Mouse (Mus musculus): ENCODE results near the gene Rbfox2. TPM values are rescaled to one million over a fixed set of nuclear protein-coding genes. Genes with fewer than 3 reads are reported as not detected.
"Not testable (repeated sequence)": the region's sequence is repeated elsewhere in the genome, so short reads cannot be mapped to it uniquely, and the experiment has no call there.

Gene Rbfox2
- total RNA-seq, 2 experiments from 2014 or later, result 41.0 to 48.5 TPM

DNA sequence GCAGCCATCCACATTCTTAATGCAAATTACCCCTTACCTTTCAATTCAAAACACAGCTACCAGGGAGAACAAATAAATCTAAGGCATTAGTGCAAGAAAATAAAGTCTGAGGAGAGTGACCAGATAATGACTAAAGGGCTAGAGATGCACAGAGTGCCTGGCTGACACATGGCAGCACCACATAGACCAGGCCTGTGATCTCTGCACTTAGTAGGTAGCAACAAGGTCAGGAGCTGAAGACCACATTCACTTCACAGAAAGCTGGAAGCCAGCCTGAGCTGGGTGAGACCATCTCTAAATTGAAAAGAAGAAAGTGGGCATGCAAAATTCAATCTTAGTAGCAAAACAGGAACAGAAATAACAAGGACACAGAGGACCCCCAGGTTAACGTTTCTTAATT, 30.5 kb downstream of the Rbfox2 start:
- DNase-seq (ENCODE audit: low spot score in 2 of 2), result no peak

DNA sequence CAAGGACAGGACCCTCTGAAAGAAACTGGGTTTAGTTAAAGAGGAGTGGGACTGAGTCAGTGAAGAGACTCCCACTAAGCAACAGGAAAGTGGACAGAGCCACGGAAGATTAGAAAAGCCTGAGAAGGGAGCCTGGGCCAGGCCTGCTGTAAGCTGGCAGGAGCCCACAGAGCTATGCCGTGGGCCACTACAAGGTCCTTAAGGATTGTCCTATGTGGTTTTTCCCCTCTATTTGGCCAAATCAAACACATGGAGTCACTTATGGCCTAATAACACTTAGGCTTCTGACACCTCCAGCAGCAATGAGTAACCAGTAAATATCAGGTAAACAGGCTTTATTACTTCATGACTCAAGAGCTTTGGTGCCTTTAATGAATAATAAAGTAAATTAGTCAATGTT, 31.2 kb downstream of the Rbfox2 start:
- no peak for DNase-seq (ENCODE audit: low spot score in 2 of 2)

DNA sequence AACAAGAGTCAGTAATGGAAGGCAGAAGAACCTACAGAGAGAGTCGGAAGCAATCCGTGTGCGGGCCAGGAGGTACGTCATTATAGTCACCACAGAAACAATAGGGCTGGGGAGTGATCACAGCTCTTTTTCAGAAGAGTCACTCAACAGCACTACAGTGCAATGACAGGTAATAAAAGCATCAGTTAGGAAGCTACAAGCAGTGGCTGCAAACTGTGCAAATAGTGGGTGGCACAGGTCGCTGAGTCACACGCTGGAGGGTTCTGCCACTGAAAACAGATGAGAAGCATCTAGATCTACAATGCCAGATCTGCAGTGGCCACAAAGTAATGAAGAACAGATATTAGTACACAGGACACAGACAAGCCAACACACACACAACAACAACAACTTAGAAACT, 32.9 kb downstream of the Rbfox2 start:
- no peak for DNase-seq (ENCODE audit: low spot score in 2 of 2)

DNA sequence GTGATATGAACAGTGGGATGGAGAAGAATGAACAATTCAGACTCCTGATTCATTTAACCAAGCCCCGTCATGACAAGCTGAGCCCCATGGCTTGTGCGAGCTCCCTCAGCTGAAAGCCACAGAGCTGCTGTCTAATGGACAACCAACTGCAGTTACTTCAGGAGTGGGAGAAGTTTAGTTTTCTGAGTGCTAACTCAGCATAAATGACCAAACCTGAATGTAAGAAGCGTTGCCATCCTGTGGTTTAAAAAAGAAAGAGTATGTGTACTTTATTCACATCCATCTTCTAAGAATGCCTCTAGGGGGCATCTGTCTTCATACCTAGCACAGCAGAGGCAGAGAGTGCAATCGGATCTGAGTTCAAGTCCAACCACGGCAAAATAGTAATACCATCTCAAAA, 35.5 kb downstream of the Rbfox2 start:
- DNase-seq (ENCODE audit: low spot score in 2 of 2), result no peak

DNA sequence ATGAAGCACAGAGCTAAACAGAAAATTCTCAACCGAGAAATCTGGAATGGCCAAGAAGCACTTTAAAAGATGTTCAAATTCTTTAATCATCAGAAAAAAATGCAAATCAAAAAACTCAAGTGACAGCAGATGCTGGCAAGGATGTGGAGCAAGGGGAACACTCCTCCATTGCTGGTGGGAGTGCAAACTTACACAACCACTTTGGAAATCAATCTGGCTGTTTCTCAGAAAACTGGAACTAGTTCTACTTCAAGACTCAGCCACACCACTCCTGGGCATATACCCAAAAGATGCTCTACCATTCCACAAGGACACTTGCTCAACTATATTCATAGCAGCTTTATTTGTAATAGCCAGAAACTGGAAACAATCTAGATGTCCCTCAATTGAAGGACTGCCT, 37.3 kb downstream of the Rbfox2 start:
- DNase-seq (ENCODE audit: low spot score in 2 of 2), result not testable (repeated sequence)

DNA sequence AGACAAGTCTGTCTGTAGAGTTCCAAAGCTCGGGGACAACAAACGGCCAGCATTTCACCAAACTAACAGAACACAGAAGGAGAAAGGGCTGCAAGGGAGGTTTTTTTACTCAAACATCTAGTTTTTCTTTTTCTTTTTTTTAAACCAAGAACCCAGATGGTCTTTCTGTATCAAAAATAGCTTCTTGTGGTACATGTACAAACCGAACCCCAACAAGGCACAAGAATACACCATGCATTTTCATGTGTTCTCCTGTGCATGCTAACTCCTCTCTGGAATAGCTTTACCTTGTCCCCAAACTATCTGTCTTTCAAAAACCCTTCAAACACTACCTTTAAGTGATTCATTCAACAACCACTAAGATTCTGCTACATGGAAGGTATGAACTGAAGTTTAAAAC, 38.4 kb downstream of the Rbfox2 start:
- no peak for DNase-seq (ENCODE audit: low spot score in 2 of 2)

DNA sequence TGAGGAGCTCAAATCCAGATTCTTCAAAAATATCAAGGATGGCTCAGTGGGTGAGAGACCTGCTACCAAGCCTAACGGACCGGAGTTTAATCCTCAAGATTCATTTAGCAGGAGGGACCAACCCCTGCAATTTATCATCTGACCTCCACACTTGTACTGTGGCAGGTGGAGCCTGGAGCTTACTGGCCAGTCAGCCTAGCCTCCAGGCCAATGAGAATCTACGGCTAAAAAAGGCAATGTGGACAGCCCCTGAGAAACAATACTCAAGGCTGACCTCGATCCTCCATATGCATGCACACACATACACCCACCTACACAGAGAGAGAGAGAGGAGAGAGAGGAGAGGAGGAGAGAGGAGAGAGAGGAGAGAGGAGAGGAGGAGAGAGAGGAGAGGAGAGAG, 41.5 kb downstream of the Rbfox2 start:
- DNase-seq (ENCODE audit: low spot score in 2 of 2), result no peak

DNA sequence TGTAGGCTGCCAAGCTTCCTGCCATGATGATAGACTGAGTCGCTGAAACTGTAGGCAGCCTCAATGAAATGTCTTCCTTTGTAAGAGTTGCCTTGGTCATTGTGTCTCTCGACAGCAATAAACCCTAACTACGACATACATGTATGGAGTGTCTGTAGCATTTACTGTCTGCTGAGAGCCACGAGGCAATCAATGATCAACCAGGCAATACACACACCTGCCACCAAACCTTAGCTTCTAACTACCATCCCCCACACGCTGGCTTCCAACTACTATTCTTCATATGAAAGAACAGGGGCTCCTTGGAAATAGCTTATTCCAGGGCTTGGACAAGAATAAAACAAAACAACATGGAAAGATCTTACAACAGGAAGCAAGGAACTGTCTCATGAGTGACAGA, 42.5 kb downstream of the Rbfox2 start:
- no peak for DNase-seq (ENCODE audit: low spot score in 2 of 2)

DNA sequence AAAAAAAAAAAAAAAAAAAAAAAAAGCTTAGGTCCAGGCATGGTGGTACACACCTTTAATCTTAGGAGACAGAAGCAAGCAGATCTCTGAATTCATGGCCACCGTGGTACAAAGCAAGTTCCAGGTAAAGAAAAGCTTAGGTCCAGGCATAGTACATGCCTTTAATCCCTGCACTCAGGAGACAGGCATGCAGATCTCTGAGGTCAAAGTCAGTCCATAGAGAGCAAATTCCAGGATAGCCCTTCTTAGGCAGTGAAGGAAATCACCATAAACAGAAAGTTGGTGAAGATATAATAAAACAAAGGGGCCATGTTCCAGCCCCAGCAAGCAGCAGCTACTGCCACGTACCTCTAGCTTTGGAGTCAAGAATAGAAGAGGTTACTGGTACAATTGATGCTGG, 44.0 kb downstream of the Rbfox2 start:
- no peak for DNase-seq (ENCODE audit: low spot score in 2 of 2)

DNA sequence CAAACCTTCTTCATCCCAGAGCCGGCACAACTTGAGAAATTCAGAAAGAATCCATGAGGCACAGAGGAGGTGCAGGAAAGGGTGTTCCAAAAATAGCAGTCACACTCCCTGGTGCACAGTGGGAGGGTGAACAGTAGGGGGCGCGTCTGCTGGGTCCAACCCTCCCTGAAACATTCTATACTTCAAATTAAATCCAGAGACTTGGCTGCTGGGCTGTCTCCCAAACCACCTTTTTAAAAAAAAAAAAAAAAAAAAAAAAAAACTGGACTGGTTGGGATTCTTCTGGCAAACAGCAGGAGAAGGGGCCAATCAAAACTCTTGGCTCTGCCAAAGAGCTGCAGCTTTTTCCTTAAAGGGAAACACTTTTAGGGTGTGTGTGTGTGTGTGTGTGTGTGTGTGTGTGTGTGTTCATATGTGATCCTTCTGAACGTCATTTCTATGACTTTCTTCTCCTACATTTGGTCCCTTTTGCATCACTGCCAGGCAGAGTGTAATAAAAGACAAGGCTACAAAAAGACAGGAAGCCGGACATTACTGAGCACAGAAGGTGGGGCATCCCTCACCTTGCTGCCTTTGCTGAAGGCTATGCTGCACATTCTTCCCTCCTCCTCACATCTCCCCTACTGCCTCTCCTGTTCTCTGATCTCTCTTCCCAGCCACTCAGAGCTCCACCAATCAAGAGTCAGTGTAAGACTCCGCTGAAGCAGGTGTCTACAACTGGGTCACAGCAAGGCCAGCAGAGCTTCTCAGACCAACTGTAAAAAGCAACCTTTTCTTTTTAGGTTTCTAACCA, 49.2 kb downstream of the Rbfox2 start:
- DNase-seq (ENCODE audit: low spot score in 2 of 2), result peak; percentile 39 to 60

DNA sequence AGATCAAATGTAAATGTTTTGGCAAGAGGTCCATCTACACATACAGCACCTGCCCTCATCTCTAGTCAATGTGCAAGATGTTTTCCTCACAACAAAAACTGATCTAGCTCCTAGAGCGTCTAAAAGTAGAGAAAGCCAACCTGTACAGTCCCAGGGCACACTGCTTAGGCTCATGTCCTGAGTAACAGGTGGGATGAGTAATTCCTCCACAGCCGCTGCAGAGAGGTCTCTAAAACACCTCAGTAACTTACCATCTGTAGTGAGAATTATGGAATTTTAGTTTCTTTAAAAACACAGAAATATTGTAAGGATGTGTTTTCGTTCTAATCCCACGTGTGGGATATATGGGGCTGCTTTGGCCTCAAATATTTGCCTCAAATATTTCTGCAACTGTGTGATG, 50.0 kb downstream of the Rbfox2 start:
- no peak for DNase-seq (ENCODE audit: low spot score in 2 of 2)

DNA sequence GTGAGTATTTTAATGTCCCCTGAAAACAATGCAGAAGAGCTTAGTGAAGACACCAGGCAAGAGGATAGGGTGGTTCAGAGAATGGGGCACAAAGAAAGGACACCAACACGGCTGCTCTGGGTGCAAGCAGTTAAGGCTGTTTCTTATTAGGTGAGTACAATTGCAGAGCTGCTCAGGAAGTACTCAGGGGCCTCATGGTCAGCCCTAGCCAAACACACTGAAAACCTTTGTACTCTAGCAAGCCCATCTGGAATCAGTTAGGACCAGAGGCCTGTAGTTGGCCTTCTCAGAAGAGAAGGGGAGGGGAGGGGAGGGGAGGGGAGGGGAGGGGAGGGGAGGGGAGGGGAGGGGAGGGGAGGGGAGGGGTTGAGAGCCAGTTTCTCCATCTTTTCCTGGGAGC, 52.2 kb downstream of the Rbfox2 start:
- no peak for DNase-seq (ENCODE audit: low spot score in 2 of 2)

DNA sequence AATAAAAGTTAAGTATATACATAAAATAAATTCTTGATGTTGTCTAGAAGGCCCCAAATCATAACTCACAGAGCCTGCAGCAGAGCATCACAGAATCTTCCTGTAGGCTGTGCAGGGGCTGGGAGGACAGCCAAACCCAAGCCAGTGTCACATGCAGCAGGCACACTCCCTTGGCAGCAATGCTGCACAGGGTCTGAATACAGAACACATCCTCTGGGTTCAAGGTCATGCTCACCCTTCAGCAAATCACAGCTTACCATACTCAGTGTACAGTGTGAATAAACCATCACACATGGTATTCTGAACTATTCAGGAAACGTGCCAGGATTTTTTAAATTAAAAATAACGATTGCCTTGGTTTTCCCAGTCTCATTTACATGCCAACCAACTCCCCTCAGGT, 52.7 kb downstream of the Rbfox2 start:
- DNase-seq (ENCODE audit: low spot score in 2 of 2), result no peak

DNA sequence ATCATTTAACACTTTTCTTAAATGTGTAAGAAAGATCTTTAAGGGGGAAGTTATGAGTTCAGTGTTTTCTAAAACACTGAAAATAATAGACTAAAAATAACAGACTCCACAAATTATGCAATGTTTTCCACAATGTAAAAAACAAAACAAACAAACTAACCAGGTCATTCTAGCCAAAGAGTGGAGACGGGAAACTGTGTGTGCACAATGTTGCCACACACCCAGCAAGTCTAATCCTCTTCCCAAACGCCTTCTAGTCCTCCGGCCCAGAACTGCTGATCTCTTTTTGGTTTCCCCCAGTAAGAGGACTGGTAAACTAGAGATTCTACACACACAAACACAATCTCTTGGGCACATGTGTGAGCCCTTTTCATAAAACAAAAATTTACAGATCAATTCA, 55.1 kb downstream of the Rbfox2 start:
- no peak for DNase-seq (ENCODE audit: low spot score in 2 of 2)

DNA sequence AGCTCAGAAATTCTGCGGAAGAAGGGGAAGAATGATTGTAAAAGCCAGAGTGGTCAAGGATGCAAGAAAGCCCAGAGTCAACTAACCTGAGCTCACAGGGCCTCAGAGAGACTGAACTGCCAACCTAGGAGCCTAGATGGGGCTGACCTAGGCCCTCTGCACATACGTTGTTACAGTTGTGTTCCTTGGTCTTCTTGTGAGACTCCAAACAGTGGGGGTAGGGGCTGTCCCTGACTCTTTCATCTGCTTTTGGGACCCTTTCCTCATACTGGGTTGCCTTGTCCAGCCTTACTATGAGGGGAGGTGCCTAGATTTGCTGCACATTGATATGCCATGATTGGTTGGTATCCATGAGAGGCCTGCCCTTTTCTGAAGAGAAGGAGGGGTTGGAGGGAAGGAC, 56.0 kb downstream of the Rbfox2 start:
- DNase-seq (ENCODE audit: low spot score in 2 of 2), result no peak

DNA sequence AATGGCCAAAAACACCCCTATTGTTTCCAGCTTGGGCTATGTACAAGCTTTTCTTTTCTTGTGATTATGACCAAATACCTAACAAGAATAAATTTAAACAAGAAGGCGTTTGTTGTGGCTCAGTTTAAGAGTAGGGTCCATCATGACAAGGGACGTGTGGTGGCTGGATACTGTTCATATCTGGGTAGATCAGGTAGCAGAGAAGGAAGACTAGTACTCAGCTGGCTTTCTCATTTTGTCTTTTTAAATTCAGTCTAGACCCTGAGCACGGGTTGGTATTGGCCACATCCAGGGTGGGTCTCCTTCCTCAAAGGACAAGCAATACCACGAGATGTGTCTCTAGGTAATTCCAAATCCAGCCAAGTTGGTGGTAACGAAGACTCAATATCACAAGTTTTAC, 57.4 kb downstream of the Rbfox2 start:
- no peak for DNase-seq (ENCODE audit: low spot score in 2 of 2)

DNA sequence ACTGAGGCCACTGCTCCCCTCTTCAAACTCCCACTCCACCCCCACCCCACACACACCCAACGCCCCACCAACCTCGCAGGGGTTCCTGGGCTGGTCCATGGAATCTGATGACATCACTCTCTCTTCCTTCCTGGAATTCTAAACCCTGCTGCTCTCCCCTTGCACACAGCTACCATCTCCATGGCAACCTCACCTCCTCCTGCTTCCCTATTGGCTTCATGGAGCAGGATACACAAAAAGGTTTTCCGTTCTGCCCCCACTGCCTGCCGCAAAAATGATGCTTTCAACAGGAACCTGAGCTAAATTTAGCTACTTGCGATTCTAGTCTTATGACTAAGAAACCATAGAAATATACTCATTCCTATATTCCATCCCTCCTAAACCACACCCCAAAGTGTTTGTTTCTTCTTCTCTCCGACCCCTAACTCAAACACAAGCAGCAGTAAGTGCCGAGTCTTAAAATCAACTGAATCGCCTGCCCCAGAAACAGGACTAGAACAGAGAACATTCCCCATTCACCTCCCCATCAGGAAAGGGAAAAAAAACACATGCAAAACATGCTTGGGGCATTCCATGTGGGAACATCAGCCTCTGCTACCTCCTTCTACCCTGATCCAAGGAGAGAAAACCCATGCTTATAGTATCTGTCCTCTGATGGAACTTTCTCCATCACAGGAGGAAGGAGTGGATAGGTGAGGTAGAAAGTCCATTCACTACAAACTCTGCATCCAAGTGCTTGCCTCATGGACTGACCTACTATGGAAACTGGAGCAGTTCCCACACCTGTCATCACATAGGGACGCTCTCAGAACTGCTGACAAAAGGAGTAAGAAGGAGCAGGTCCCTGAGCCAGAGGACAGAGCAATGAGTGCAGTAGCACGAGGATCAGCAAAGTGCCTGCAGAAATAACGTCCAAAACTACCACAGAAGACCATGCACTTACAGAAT, 61.1 kb downstream of the Rbfox2 start:
- no peak for DNase-seq (ENCODE audit: low spot score in 2 of 2)

DNA sequence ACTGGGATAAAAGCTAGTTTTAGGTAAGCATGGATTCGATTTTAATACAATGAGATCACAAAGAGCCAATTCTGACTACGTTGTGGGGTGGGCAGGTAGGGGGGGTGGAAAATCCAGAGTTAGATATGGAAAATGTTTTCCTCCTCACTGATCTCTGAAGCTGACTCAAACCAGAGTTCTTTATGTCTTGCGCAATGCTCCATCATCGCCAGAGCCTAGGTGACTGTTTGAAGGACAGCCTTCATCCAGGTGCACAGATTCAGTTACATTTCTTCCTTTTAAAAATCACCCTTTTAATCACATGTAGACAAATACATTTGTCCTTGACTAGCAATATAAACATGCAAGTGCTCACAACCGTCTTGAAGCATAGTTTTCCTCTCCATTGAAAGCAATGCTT, 62.2 kb downstream of the Rbfox2 start:
- no peak for DNase-seq (ENCODE audit: low spot score in 2 of 2)

DNA sequence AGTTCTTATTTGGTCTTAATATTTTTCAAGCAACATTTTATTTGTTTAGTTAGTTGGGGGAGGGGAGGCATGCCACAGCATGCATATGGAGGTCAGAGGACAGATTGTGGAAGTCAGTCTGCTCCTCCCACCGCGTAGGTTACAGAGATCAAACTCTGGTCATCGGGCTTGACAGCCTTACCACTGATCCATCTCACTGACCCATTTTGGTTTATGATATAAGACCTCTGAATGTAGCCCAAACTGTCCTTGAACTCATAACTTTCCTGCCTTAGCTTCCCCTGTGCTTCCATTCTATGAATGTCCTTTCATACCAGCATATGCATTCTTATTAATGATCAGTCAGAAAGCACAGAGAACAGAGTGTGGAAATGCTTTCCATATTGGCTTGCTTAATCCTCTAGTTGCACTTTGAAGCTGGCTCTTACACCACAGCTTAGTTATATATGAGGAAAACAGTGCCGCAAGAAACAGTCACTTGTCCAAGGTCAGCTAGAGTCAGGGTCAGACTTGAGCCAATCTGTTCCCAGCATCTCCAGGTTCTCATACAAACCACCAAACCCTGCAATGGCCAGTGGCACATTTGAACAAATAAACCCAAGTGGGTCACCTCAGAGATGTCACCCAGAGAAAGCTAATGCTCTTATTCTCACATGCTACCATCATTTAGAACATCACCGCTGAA, 62.8 kb downstream of the Rbfox2 start:
- DNase-seq (ENCODE audit: low spot score in 2 of 2), result no peak

DNA sequence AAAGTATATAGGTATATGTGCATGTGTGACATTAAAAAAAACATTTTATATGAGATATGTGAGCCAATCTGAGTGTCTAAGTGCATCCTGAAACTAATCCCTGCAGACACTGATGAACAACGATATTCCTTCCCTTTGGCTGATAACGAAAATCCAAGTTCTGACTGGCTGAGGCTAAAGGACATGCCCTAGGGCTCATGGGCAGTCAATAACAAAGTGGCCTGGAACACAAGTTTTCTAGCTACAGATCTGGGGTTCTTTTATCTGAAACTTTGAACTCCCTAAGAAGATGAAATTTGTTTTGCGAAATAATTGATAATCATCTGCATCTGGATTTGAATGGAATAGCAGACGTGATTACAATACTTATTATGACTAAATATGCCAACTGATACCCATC, 66.2 kb downstream of the Rbfox2 start:
- DNase-seq (ENCODE audit: low spot score in 2 of 2), result no peak

DNA sequence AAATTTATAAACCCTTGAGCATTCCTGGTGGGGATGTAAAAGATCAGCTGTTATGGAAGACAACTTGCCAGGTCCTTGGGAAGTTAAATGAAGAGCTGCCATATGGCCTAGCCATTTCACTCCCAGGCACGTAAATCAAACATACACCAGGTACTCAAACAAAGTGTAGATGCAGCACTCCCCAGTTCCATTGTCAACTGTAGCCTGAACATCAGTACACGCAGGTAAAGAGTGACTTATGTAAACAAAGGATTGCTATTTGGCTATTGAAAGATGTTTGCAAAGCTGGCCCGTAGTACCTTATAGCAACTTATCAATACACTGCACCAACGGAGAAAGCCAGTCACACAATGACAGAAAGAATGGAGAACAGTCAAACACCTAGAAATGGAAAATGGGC, 67.2 kb downstream of the Rbfox2 start:
- no peak for DNase-seq (ENCODE audit: low spot score in 2 of 2)

DNA sequence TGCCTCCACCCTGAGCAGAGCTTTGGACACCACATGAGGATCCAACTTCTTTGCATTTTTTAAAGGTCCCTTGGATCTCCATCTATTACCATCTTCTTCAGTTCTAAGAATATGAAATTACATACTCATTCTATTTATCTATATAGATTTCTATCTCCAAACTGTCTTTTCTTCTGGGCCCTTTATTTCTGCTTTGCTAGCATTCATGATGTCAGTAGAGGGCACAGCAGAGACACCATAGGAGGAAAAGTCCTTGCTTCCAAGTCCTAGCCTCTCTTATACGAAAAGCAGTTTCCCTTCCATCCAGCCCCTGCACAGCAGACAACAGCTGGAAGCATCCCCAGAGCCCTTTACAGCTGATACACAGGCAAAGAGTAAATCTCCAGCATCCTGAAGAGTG, 69.1 kb downstream of the Rbfox2 start:
- DNase-seq (ENCODE audit: low spot score in 2 of 2), result no peak
